Mouse (Mus musculus) hindbrain, embryonic 15.5 days (tissue): ENCODE results near the gene Gpi1. TPM values are rescaled to one million over a fixed set of nuclear protein-coding genes. Genes with fewer than 3 reads are reported as not detected.
"Not testable (repeated sequence)": the region's sequence is repeated elsewhere in the genome, so short reads cannot be mapped to it uniquely, and the experiment has no call there.

ENCODE experiments used
- ATAC-seq: fragments of 200-750 bp; cut with Nextera tagmentation; 2 replicates; pipeline ENCODE4 v1.8.0; 2017; ENCODE audit warnings: low read depth, moderate number of reproducible peaks, moderate TSS enrichment; ENCODE audit not compliant: low FRiP score
- H3K27ac ChIP-seq: fragments of 300-500 bp; sonication (generic); replicated peaks from 2 replicates; pipeline ENCODE4 v1.5.1; 2015; ENCODE audit warnings: mild to moderate bottlenecking, inconsistent platforms
- H3K27me3 ChIP-seq: fragments of 300-500 bp; sonication (generic); 2 replicates; pipeline ENCODE4 v1.6.1; 2015; ENCODE audit warnings: control low read depth, inconsistent platforms
- H3K36me3 ChIP-seq: fragments of 300-500 bp; sonication (generic); 2 replicates; pipeline ENCODE4 v1.6.1; 2015; ENCODE audit warnings: control low read depth, inconsistent platforms
- H3K4me1 ChIP-seq: fragments of 300-500 bp; sonication (generic); replicated peaks from 2 replicates; pipeline ENCODE4 v1.6.1; 2015; ENCODE audit warnings: control low read depth, inconsistent platforms
- H3K4me2 ChIP-seq: fragments of 300-500 bp; sonication (generic); 2 replicates; pipeline ENCODE4 v1.6.1; 2015; ENCODE audit warnings: moderate library complexity, mild to moderate bottlenecking, inconsistent platforms
- H3K4me3 ChIP-seq: fragments of 300-500 bp; sonication (generic); 2 replicates; pipeline ENCODE4 v1.5.1; 2015; ENCODE audit warnings: mild to moderate bottlenecking, inconsistent platforms
- H3K9ac ChIP-seq: fragments of 300-500 bp; sonication (generic); 2 replicates; pipeline ENCODE4 v1.6.1; 2015; ENCODE audit warnings: inconsistent platforms
- H3K9me3 ChIP-seq: fragments of 300-500 bp; sonication (generic); 2 replicates; pipeline ENCODE4 v1.6.1; 2016; ENCODE audit warnings: control low read depth, inconsistent platforms
- WGBS: fragments of 180-500 bp; shearing (Covaris S2); methylation state at CpG from one replicate; pipeline ENCODE4 v1.1.7; 2015; 5-methylcytosine and 5-hydroxymethylcytosine counted together
- polyA plus RNA-seq: library from polyadenylated mRNA; unstranded; fragments of >200 nt; fragmentation: Nextera tagmentation; extraction: Ambion mirVana; gene quantifications from 2 replicates; pipeline ENCODE4 v1.2.1, GENCODE M21; 2015

Gene Gpi1
- polyA plus RNA-seq, 1 experiment from 2014 or later, result 313 TPM

- 96% methylated on average over 6 of the region's 6 CpGs for WGBS
- Histone ChIP-seq H3K4me2 (no peak overlapping the region), H3K4me3 (no peak overlapping the region), H3K9me3 (no peaks in the 10 kb centered on the region), H3K36me3 (peaks cover 98% of the 10 kb centered on the region), H3K27ac (no peak overlapping the region), H3K27me3 (no peaks in the 10 kb centered on the region), H3K9ac (no peak overlapping the region), H3K4me1 (no peaks in the 10 kb centered on the region)
- no peak for ATAC-seq
Observed at GRCm38 (mm10) chr7:34206331-34206730, 23.8 kb downstream of the Gpi1 start.

DNA sequence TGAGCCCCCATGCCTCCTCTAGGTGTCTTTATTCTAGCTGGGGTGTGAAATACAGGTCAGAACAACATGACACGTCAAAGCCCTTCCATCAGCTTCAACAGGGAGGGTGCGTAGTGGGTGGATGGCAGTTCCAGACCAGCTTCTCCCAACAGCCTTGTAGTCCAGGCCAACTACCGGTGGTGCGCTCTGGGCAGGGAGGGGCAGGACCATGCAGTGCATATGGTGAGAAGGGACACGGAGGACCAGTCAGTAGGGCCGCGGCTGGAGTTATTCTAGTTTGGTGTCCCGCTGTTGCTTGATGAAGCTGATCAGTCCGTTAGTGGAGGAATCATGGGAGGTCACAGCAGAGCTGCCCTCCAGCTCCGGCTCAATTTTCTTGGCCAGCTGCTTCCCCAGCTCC is 28.0 kb downstream of the Gpi1 start:
- not testable (repeated sequence) for H3K4me1 ChIP-seq, H3K9me3 ChIP-seq, H3K27me3 ChIP-seq, H3K27ac ChIP-seq, H3K4me3 ChIP-seq, H3K4me2 ChIP-seq, H3K9ac ChIP-seq, ATAC-seq
- 90% methylated on average over 10 of the region's 10 CpGs for WGBS
- peaks cover 68% of the 10 kb centered on the region for H3K36me3 ChIP-seq

DNA sequence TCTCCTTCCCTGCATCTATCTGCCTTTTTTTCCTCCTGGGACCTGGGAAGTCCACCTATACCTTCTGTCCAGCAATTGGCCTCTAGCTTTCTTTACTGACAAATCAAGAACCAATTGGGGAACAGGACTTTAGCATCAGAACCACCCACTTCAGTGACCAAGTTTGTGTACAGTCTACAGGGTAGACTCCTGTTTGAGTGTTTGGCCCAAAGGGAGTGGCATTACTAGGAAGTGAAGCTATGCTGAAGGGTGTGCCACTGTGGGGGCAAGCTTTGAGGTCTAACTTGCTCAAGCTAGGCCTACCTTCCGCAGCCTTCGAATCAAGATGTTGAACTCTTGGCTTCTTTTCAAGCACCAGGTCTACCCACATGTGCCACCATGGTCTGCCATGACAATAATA is 29.3 kb downstream of the Gpi1 start:
- H3K27me3 ChIP-seq, result no peaks in the 10 kb centered on the region
- H3K9ac ChIP-seq, result no peak overlapping the region
- peaks cover 2% of the 10 kb centered on the region for H3K4me1 ChIP-seq
- WGBS, result 100% methylated on average over 2 of the region's 2 CpGs
- no peaks in the 10 kb centered on the region for H3K9me3 ChIP-seq
- no peak overlapping the region for H3K4me3 ChIP-seq
- no peak overlapping the region for H3K4me2 ChIP-seq
- no peak overlapping the region for H3K27ac ChIP-seq
- peaks cover 55% of the 10 kb centered on the region for H3K36me3 ChIP-seq
- no peak for ATAC-seq

- 55% methylated on average over 3 of the region's 3 CpGs for WGBS
- no peaks in the 10 kb centered on the region for H3K27me3 ChIP-seq
- H3K36me3 ChIP-seq, result peaks cover 30% of the 10 kb centered on the region
- H3K9me3 ChIP-seq, result no peaks in the 10 kb centered on the region
- H3K4me1 ChIP-seq, result peaks cover 11% of the 10 kb centered on the region
- H3K4me3 ChIP-seq, result no peak overlapping the region
- no peak overlapping the region for H3K9ac ChIP-seq
- H3K4me2 ChIP-seq, result no peak overlapping the region
- no peak for ATAC-seq
- no peak overlapping the region for H3K27ac ChIP-seq
Observed at GRCm38 (mm10) chr7:34198346-34198745, 31.8 kb downstream of the Gpi1 start.

DNA sequence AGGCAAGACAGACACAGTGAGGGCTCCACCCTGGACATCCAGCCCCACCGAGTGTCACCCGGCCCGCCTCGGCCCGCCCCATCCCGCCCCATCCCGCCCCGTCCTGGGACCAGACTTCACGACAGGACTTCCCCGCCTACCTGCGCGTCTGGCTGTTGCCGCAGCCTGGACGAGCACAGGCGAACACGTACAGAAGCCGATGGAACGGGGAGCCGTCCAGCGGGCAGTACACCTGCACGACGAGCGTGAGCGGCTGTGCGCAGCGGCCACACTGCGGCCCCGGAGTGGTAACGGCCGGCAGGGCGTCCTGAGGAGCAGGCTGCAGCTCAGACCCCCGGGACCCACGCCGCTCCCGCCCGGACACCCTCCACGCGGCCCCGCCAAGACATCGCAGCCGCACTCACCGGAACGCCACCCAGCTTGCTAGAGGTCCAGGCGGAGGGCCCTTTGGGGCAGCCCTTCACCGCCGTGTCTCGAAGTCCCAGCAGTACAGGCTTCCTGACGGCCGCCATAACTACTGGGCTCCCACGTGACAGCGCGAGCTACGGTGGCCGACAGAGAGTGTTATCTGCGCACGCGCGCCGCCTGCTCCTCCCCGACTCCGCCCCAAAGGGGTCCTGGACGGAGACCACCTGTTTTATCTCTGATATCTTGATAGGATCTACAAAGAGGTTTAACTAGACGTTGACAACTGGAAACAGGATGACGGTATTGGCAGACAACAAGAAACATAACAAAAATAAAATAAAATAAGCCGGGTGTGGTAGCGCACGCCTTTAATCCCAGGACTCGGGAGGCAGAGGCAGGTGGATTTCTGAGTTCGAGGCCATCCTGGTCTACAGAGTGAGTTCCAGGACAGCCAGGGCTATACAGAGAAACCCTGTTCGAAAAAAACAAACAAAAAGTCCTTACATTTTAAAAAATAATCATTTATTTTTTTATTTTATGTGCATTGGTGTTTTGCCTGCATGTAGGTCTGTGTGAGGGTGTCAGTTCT is 33.7 kb downstream of the Gpi1 start, which contains the start of gene Pdcd2l:
Pdcd2l (minus strand) TSS at position 530 of the 997 bp plus-strand sequence.
- WGBS, result 3% methylated on average over 70 of the region's 70 CpGs

GRCm38 (mm10) chr7:34195632-34196031 is 34.5 kb downstream of the Gpi1 start:
- H3K4me3 ChIP-seq, result peak overlapping the region; percentile 100
- ATAC-seq, result no peak; the same call in 1 of the 2 replicates
- H3K27ac ChIP-seq, result peak overlapping the region; percentile 82; the same call in 1 of the 2 replicates
- 56% methylated on average over 3 of the region's 3 CpGs for WGBS
- H3K36me3 ChIP-seq, result peaks cover 15% of the 10 kb centered on the region
- H3K4me1 ChIP-seq, result peaks cover 11% of the 10 kb centered on the region
- H3K27me3 ChIP-seq, result no peaks in the 10 kb centered on the region
- no peaks in the 10 kb centered on the region for H3K9me3 ChIP-seq
- H3K9ac ChIP-seq, result peak overlapping the region; percentile 96
- peak overlapping the region; percentile 87 for H3K4me2 ChIP-seq

More for the DNA sequence above, 33.7 kb downstream of the Gpi1 start, which contains the start of gene Pdcd2l:
- H3K4me3 ChIP-seq, result peak within 1 kb of the TSS; percentile 100
- peak within 1 kb of the TSS; percentile 87 for H3K4me2 ChIP-seq
- peaks cover 23% of the 10 kb centered on the region for H3K36me3 ChIP-seq
- peak within 1 kb of the TSS; percentile 96 for H3K9ac ChIP-seq
- no peaks in the 10 kb centered on the region for H3K9me3 ChIP-seq
- peaks cover 11% of the 10 kb centered on the region for H3K4me1 ChIP-seq
- ATAC-seq, result peak; percentile 94
- H3K27me3 ChIP-seq, result no peaks in the 10 kb centered on the region
- H3K27ac ChIP-seq, result peak within 1 kb of the TSS; percentile 82

DNA sequence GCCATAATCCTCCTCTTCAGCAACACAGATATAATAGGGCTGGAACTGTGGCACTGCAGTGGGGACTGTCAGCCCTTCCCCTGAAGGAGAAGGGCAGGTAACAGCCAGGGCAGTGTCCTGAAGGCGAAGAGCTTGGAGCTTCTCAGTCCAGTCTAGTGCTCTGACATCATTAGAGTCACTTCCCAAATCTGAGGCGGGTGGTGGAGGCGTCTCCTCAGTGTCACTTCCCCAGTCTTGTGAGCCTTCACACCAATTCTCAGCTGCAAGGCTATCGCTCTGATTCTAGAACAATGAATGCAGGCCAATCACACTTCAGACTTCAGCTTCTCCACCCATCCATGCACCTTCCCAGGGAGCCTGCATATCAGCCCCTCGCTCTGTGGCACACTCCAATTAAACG is 37.3 kb downstream of the Gpi1 start:
- no peaks in the 10 kb centered on the region for H3K9me3 ChIP-seq
- no peak overlapping the region for H3K9ac ChIP-seq
- H3K4me3 ChIP-seq, result no peak overlapping the region
- WGBS, result 93% methylated on average over 6 of the region's 6 CpGs
- peaks cover 33% of the 10 kb centered on the region for H3K36me3 ChIP-seq
- no peaks in the 10 kb centered on the region for H3K27me3 ChIP-seq
- ATAC-seq, result no peak
- no peak overlapping the region for H3K27ac ChIP-seq
- peaks cover 11% of the 10 kb centered on the region for H3K4me1 ChIP-seq
- no peak overlapping the region for H3K4me2 ChIP-seq

DNA sequence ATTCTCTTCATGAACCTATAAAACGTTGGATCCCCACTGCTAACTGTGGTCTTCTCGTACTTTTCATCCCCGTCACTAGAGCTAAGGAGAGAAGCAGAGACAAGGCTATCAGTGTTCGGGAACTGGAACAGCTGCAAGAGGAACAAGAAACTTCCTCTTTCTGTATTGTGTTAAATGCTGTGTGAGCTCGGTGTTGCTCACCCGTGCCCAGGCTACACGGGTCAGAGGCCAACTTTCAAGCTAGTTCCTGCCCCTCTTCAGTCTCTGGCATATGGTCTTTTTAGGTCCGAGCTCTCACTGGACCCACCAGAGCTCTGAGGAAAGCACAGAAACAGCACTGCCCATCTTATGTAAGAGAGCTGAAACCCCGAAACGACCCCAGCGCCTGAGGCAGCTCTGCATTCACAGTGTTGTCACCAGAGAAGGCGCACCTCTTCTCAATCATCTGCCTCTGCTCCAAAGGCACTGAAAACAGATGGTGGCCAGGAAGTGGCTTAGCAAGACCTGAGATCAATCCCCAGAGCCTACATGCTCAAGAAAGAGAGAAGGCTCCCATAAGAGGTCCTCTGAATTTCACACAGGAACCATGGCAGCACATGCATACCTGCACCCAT is 40.7 kb downstream of the Gpi1 start:
- no peak for ATAC-seq
- Histone ChIP-seq H3K9me3 (no peaks in the 10 kb centered on the region), H3K4me2 (no peak overlapping the region), H3K36me3 (peaks cover 63% of the 10 kb centered on the region), H3K9ac (no peak overlapping the region), H3K27me3 (no peaks in the 10 kb centered on the region), H3K4me3 (no peak overlapping the region), H3K27ac (no peak overlapping the region), H3K4me1 (no peaks in the 10 kb centered on the region)
- 94% methylated on average over 12 of the region's 12 CpGs for WGBS

DNA sequence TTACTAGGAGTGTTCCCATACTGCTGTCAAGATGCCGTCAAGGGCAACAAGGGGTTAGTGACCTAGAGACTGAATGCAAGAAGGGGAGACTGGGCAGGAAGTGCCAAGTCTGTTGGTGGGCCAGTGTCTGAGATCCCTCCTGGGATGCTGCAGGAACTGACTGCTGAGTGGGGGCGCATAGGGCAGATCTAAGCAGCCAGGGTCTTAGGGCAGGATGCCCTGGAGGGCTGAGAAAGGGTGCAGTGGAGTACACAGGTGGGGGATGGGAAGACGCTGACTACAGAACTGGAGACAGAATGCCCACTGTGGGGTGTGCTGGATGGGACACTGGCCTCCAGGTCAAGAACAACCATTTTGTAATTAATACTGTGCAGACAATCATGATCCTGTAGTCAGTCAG is 46.3 kb downstream of the Gpi1 start:
- Histone ChIP-seq H3K27me3 (no peaks in the 10 kb centered on the region), H3K9ac (no peak overlapping the region), H3K27ac (no peak overlapping the region), H3K36me3 (peaks cover 54% of the 10 kb centered on the region), H3K4me2 (no peak overlapping the region), H3K4me1 (no peaks in the 10 kb centered on the region), H3K4me3 (no peak overlapping the region), H3K9me3 (no peaks in the 10 kb centered on the region)
- 76% methylated on average over 3 of the region's 3 CpGs for WGBS
- ATAC-seq, result no peak

- H3K9ac ChIP-seq, result no peak overlapping the region
- no peak overlapping the region for H3K4me3 ChIP-seq
- 91% methylated on average over 13 of the region's 13 CpGs for WGBS
- no peaks in the 10 kb centered on the region for H3K9me3 ChIP-seq
- peaks cover 49% of the 10 kb centered on the region for H3K36me3 ChIP-seq
- no peaks in the 10 kb centered on the region for H3K4me1 ChIP-seq
- ATAC-seq, result no peak
- H3K27me3 ChIP-seq, result no peaks in the 10 kb centered on the region
- H3K4me2 ChIP-seq, result no peak overlapping the region
- no peak overlapping the region for H3K27ac ChIP-seq
Observed at GRCm38 (mm10) chr7:34183356-34183755, 46.8 kb downstream of the Gpi1 start.

DNA sequence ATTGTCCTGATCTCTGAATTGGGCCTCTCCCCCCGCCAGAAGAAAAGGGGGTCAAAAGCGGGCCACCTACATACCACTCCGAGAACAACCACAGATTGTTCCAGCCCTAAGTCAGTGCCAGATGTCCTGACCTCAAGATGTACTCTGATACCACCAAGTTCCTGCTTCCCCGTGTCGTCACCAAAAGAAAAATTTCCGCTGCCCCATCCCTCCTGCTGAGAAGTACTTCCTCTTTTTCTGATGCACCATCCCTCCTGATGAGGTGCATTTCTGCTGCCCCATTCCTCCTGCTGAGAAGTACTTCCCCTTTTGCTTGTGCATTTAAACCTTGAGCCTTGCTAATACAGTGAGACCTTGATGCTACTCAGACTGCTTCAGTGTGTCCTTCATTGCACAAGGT is 53.9 kb downstream of the Gpi1 start:
- H3K4me2 ChIP-seq, H3K27ac ChIP-seq, H3K9ac ChIP-seq, H3K27me3 ChIP-seq, H3K4me1 ChIP-seq, H3K36me3 ChIP-seq, ATAC-seq, H3K9me3 ChIP-seq, H3K4me3 ChIP-seq: not testable (repeated sequence)
- WGBS, result 72% methylated on average over 6 of the region's 6 CpGs

DNA sequence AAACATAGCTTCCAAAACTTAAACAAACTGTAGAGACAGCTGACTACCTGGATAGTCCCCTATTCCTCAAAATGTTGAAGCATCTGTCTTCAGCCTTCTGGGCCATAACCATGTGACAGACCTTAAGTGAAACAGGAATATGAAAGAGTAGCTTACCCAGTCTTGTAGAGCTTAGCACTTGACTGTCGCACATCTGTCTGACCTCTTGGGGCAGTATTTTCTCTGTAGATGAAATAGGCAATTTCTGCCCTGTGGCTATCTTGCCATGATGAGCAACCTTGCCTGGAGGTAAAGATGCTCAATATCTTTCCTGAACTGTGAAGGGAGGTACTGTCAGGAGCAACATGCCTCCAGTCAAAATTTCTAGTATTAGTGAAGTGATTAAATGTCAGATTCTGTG is 57.9 kb downstream of the Gpi1 start:
- Histone ChIP-seq H3K4me2 (no peak overlapping the region), H3K27me3 (no peaks in the 10 kb centered on the region), H3K4me1 (peaks cover 5% of the 10 kb centered on the region), H3K9me3 (no peaks in the 10 kb centered on the region), H3K36me3 (no peaks in the 10 kb centered on the region), H3K4me3 (no peak overlapping the region), H3K27ac (no peak overlapping the region), H3K9ac (no peak overlapping the region)
- 73% methylated on average over 1 of the region's 1 CpGs for WGBS
- no peak for ATAC-seq
